Mouse (Mus musculus) layer of hippocampus, adult 2 months (tissue): Measurements from ENCODE around the gene Rgl1. TPM values are rescaled to one million over a fixed set of nuclear protein-coding genes. Genes with fewer than 3 reads are reported as not detected.

Source experiments
- DNase-seq, 2 experiments: peaks; one replicate each; pipeline ENCODE4 v3.0.0; 2022; ENCODE audit warnings: low spot score in 2 of 2
- H3K27ac ChIP-seq: fragments of 200-600 bp; 2 replicates; pipeline ENCODE4 v1.8.1; 2022
- H3K4me3 ChIP-seq: fragments of 200-600 bp; 2 replicates; pipeline ENCODE4 v1.8.1; 2022; ENCODE audit warnings: mild to moderate bottlenecking
- CTCF ChIP-seq: fragments of 200-600 bp; conservative IDR thresholded peaks from 2 replicates; pipeline ENCODE4 v1.8.1; 2022; ENCODE audit warnings: antibody characterized with exemption, mild to moderate bottlenecking, moderate library complexity
- total RNA-seq, 2 experiments: library from RNA; stranded (reverse); gene quantifications; 2 replicates each; pipeline ENCODE4 v1.2.3; 2021

The Rgl1 gene
- total RNA-seq, 2 experiments from 2014 or later, result 126 TPM

GRCm38 (mm10) chr1:152721535-152722198 is 44.5 kb downstream of the Rgl1 start:
- Histone ChIP-seq H3K27ac (no peak overlapping the region), H3K4me3 (no peak overlapping the region)
- DNase-seq, result no peak
- no peak for TF ChIP-seq CTCF

- no peak for DNase-seq
- H3K27ac ChIP-seq, result no peak overlapping the region
- TF ChIP-seq CTCF, result no peak
- no peak overlapping the region for H3K4me3 ChIP-seq
Observed at GRCm38 (mm10) chr1:152720969-152721368, 45.2 kb downstream of the Rgl1 start.

- Histone ChIP-seq H3K27ac (no peak overlapping the region), H3K4me3 (no peak overlapping the region)
- no peak for DNase-seq
- TF ChIP-seq CTCF, result no peak
Observed at GRCm38 (mm10) chr1:152718200-152718599, 48.0 kb downstream of the Rgl1 start.

- no peak for TF ChIP-seq CTCF
- Histone ChIP-seq H3K4me3 (no peak overlapping the region), H3K27ac (no peak overlapping the region)
- DNase-seq, result no peak
Observed at GRCm38 (mm10) chr1:152717329-152717728, 48.8 kb downstream of the Rgl1 start.

GRCm38 (mm10) chr1:152714405-152714804 is 51.7 kb downstream of the Rgl1 start:
- DNase-seq, result no peak
- H3K4me3 ChIP-seq, result no peak overlapping the region
- H3K27ac ChIP-seq, result no peak overlapping the region
- TF ChIP-seq CTCF, result no peak

- no peak for DNase-seq
- Histone ChIP-seq H3K27ac (no peak overlapping the region), H3K4me3 (no peak overlapping the region)
- TF ChIP-seq CTCF, result no peak
Observed at GRCm38 (mm10) chr1:152713924-152714323, 52.2 kb downstream of the Rgl1 start.

- no peak for DNase-seq
- no peak for TF ChIP-seq CTCF
- Histone ChIP-seq H3K4me3 (no peak overlapping the region), H3K27ac (peak overlapping the region; percentile 20; the same call in 1 of the 2 replicates)
Observed at GRCm38 (mm10) chr1:152711037-152711436, 55.1 kb downstream of the Rgl1 start.

- no peak for TF ChIP-seq CTCF
- no peak overlapping the region for H3K4me3 ChIP-seq
- no peak for DNase-seq
- H3K27ac ChIP-seq, result no peak overlapping the region
Observed at GRCm38 (mm10) chr1:152707560-152707959, 58.6 kb downstream of the Rgl1 start.

GRCm38 (mm10) chr1:152703941-152704340 is 62.2 kb downstream of the Rgl1 start:
- DNase-seq, result no peak
- Histone ChIP-seq H3K4me3 (no peak overlapping the region), H3K27ac (no peak overlapping the region)
- TF ChIP-seq CTCF, result no peak

GRCm38 (mm10) chr1:152702920-152703319 is 63.2 kb downstream of the Rgl1 start:
- no peak for DNase-seq
- TF ChIP-seq CTCF, result no peak
- Histone ChIP-seq H3K27ac (no peak overlapping the region), H3K4me3 (no peak overlapping the region)

GRCm38 (mm10) chr1:152701066-152701465 is 65.1 kb downstream of the Rgl1 start:
- no peak for DNase-seq
- no peak overlapping the region for H3K4me3 ChIP-seq
- TF ChIP-seq CTCF, result no peak
- no peak overlapping the region for H3K27ac ChIP-seq

- no peak for DNase-seq
- no peak for TF ChIP-seq CTCF
- no peak overlapping the region for H3K27ac ChIP-seq
- no peak overlapping the region for H3K4me3 ChIP-seq
Observed at GRCm38 (mm10) chr1:152697341-152697740, 68.8 kb downstream of the Rgl1 start.

- TF ChIP-seq CTCF, result no peak
- no peak for DNase-seq
- Histone ChIP-seq H3K4me3 (no peak overlapping the region), H3K27ac (no peak overlapping the region)
Observed at GRCm38 (mm10) chr1:152695491-152695890, 70.7 kb downstream of the Rgl1 start.

- no peak overlapping the region for H3K27ac ChIP-seq
- DNase-seq, result no peak
- H3K4me3 ChIP-seq, result no peak overlapping the region
- no peak for TF ChIP-seq CTCF
Observed at GRCm38 (mm10) chr1:152689968-152690367, 76.2 kb downstream of the Rgl1 start.

GRCm38 (mm10) chr1:152687733-152688181 is 78.4 kb downstream of the Rgl1 start:
- Histone ChIP-seq H3K4me3 (no peak overlapping the region), H3K27ac (no peak overlapping the region)
- no peak for TF ChIP-seq CTCF
- no peak for DNase-seq
